Mouse (Mus musculus): Measurements from ENCODE around the gene Atp6v0a1. TPM values are rescaled to one million over a fixed set of nuclear protein-coding genes. Genes with fewer than 3 reads are reported as not detected.
"Not testable (repeated sequence)": the region's sequence is repeated elsewhere in the genome, so short reads cannot be mapped to it uniquely, and the experiment has no call there.

The Atp6v0a1 gene
- polyA plus RNA-seq, 1 experiment: 312 TPM

DNA sequence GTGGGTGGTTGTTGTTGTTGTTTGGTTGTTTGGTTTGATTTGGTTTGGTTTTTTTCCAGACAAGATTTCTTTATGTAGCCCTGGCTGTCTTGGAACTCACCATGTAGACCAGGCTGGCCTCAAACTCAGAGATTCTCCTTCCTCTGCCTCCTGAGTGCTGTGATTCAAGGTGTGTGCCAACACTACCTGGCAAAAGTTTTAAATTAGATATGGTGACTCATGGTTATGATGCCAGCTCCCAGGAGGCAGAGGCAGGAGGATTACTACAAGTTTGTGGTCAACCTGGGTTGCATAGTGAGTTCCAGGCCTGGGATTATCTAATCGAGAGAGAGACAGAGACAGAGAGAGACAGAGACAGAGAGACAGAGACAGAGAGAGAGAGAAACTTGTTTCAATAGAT is 28.8 kb upstream of the Atp6v0a1 start:
- no peak for DNase-seq (ENCODE audit: extremely low spot score in 1 of 2, low spot score in 1 of 2)

DNA sequence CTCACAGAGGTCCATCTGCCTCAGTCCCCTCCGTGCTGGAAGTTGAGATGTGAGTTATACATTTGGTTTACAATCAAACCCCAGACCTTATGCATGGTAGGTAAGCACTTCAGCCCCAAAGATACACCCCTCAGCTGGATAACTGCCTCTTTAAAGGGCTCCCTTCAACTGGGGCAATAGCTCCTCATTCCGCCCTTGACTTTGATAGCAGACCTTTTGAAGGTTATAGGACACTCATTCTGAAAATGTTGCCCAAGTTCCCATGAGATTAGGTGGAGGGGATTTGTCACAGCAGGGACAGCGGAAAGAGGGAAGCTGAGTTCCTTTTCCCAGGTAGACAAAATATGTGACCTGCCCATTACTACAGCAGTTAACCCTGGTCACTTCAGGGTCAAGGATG is 28.0 kb upstream of the Atp6v0a1 start:
- no peak for DNase-seq (ENCODE audit: extremely low spot score in 1 of 2, low spot score in 1 of 2)

DNA sequence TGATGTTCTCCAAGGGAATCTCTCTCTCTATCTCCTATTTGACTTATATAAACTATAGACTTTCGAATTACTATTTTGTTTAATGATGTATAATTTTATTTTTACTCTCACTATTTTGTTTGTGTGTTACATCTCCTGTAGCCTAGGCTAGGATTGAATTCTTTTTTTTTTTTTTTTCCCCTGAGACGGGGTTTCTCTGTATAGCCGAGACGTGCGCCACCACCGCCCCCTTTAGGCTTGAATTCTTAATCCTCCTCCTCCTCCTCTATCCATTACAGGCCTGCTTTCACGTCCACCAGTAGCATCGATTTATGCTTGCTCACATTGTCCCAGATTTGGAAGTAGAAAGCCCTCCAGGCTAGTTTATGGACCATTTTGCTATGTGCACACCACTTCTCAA is 27.2 kb upstream of the Atp6v0a1 start:
- DNase-seq (ENCODE audit: extremely low spot score in 1 of 2, low spot score in 1 of 2): no peak

DNA sequence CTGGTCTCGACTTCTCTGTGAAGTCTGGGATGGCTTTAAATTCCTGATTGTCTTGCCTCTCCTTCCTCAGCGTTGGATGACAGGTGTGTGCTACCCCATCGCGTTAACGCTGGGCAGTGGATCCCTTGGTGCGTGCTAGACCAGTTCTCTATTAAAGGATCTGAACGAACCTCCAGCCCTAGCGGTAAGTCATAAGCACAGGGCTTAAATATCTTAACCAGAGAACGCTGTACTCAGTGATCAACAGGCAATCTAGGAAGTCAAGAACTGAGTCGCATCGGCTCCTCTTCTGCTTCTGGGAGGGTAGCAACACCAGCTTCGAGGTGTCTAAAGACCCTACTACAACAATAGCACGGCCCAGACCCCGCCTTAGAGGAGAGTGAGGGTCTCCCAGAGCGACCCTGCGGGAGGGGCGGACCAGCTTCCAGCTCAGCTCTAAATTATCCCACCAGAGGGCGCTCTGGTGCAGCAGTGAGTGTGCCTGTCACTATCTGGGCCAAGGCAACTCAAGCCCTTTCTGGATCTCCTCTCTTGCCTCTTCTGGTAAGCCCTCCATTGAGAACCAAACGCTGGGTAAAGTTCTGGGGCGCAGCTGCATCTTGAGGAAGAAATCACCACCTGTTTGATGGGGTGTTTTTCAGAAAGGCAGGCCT is 26.0 kb upstream of the Atp6v0a1 start:
- peak in 1 of 2 experiments; percentile 88 for DNase-seq (ENCODE audit: extremely low spot score in 1 of 2, low spot score in 1 of 2)

DNA sequence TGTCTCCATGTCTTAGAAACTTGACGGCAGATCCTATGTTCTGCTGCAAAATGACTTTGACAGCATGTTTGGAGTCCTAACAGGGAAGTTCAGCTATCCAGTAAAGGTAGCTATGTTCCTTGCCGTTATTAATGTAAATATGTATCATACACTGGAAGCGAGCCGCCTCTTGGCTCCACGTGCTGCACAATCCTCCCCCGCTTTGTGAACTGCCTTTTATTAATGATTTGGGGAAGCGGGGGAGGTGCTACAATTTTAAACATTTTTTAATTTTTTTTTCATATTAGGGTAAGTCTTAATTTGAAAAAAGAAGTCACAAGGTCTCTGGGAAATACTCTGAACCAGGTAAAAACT is 25.5 kb upstream of the Atp6v0a1 start:
- no peak for DNase-seq (ENCODE audit: extremely low spot score in 1 of 2, low spot score in 1 of 2)

DNA sequence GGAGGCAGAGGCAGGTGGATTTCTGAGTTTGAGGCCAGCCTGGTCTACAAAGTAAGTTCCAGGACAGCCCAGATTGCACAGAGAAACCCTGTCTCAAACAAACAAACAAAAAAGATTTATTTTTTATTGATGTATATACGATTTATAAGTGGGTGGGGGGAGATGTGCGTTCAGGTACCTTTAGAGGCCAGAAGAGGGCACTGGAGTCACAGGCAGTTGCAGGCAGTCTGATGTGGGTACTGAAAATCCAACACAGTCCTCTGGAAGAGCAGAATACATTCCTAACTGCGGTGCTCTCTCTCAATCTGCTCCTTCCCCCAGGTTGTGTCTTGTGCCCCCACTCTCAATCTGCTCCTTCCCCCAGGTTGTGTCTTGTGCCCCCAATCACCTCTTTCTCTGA is 23.6 kb upstream of the Atp6v0a1 start:
- no peak for DNase-seq (ENCODE audit: extremely low spot score in 1 of 2, low spot score in 1 of 2)

DNA sequence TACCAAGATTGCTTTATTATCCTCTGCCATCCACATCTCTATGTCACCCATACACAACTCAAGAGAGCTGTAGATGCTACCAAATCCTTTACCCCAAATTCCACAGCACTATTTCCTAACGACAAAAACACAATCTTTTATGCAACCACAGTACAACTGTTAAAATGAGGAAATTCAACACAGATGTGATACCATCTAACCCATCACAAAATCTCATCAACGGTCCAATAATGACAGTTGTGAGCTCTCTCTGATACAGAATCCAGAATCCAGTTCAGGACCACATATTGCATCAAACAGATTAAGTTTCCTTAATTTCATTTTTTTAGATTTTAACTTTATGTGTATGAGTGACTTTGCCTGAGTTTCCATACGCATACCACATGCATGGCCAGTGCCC is 20.6 kb upstream of the Atp6v0a1 start:
- no peak for DNase-seq (ENCODE audit: extremely low spot score in 1 of 2, low spot score in 1 of 2)

DNA sequence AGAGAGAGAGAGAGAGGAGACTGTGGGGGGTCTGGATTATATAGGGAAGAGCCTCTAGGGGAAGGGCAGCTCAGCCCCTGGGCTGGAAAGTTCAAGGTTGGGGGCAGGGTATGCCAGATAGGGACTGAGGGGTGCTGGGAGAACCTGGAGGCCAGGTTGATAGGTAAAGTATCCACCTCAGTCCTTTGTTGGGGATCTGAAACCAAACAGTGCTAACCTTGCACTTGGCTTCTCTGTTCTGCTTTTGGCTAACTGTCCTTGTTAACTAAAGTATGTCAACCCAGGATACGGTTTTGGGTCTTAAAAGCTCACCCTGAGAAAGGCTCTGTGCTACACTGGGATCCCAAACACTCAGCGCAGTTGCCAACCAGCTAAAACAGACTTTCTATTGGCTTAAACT is 19.6 kb upstream of the Atp6v0a1 start:
- DNase-seq (ENCODE audit: extremely low spot score in 1 of 2, low spot score in 1 of 2): no peak

DNA sequence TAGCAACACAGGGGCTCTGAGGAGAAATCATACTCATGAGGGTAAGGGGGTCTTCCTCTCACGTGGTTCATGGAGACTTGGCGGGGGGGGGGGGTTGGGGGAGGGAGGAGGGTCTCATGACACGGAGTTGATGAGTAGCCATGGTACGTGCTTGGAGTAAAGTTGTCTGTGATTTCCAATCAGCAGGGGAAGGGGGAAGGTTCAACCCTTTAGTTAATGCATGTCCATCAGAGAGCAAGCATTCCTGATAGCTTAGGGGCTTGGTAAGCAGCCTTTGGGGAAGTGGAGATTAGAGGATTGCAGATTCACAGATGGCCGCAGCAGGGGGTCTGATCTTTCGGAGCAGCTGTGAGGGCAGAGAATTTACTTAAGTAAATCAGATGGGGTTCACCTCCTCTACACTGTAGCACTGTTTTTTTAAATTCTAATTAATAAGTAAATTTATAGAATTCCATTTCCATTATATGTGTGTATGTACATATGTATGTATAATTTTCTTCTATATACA is 18.2 kb upstream of the Atp6v0a1 start:
- no peak for DNase-seq (ENCODE audit: extremely low spot score in 1 of 2, low spot score in 1 of 2)

DNA sequence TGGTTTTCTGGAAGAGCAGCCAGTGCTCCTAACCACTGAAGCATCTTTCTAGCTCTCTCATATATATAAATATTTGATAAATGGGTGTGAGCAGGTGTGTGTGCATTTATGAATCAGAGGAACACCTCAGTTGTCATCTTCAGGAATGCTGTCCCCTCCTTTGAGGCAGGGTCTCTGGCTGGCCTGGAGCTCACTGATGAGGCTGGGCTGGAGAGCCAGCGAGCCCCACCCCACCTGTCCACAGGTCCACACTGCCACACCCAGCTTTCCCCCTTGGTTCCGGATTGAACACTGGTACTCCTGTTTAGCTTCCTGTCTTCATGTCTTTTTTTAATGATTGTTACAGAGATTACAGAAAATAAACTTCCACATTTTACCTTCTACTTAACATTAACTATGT is 15.8 kb upstream of the Atp6v0a1 start:
- DNase-seq (ENCODE audit: extremely low spot score in 1 of 2, low spot score in 1 of 2): no peak

DNA sequence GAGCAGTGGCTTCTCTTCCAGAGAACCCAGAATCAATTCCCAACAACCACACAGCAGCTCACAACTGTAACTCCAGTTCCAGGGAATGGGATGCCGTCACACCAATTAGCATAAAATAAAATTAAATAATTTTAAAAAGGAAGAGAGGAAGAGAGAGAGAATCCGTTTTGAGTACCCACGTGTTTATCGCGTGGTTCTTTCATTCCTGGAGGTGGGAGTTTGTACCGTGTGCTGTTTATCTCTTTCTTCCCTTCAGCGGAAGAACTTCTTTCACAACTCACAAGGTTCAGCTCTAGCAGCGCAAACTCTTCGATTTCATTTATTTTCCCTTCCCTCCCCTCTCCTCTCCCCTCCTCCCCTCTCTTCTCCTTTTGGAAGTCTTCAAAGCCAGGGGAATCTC is 15.0 kb upstream of the Atp6v0a1 start:
- DNase-seq (ENCODE audit: extremely low spot score in 1 of 2, low spot score in 1 of 2): no peak

DNA sequence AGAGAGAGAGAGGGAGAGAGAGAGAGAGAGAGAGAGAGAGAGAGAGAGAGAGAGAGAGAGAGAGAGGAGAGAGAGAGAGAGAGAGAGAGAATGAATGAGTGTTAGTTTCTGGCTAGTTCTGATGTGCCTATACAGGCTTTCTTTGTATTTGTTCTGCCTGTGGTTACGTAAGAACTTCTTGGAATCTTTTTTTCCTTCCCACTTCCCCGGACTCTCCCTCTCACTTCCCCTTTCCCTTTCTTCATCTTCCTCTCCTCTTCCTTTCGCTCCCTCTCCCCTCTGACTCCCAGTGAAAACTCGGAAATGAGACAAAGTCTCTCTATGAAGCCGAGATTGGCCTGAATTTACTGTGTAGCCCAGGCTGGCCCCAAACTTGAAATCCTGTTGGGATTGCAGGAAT is 14.6 kb upstream of the Atp6v0a1 start:
- DNase-seq (ENCODE audit: extremely low spot score in 1 of 2, low spot score in 1 of 2): no peak

DNA sequence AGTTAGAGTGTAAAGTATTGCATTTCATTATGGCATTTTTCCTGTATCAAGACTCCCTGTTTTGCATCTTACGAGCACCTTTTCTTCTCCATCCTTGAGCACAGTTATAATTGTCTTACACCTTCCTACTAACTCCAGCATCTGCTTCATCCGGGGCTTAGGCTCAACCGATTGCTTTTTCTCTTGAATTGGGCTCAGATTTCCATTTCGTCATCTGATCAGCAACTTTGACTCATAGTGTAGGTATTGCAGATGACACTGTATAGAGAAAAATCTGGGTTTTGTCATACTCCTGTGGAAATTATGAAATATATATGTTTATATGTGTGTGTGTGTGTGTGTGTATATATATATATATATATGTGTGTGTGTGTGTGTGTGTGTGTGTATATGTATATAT is 12.8 kb upstream of the Atp6v0a1 start:
- no peak for DNase-seq (ENCODE audit: extremely low spot score in 1 of 2, low spot score in 1 of 2)

DNA sequence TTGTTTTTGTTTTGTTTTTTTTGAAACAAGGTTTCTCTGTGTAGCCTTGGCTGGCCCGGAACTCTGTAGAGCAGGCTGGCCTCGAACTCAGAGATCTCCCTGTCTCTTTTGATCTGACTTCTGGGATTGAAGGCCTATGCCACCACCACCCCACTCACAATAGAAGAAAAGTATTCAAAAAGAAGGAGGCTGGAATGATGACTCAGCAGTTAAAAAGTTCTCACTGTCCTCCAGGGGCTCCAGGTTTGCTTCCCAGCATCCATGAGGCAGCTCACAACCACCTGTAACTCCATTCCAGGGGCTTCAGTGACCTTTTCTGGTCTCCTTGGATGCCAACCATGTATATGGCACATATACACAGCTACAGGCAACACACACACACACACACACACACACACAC is 10.4 kb upstream of the Atp6v0a1 start:
- no peak for DNase-seq (ENCODE audit: extremely low spot score in 1 of 2, low spot score in 1 of 2)

DNA sequence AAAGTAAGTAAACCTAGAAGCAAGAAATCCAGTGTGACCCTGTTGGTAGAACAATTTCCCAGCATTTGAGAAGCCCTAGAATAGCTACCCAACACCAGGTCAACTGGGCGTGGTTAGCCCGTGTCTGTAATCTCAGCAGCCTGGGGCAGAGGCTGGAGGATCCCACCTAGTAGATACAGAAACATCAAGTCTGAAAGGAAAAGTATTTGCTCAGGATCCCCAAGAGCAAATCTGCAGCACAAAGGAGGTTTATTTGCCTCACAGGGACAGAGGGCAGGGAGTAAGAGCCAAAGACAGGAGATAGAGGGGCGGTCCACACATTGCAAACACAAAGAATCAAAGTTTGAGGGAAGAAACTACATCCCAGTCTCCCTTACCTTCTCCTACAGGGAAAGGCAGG is 10.0 kb upstream of the Atp6v0a1 start:
- no peak for DNase-seq (ENCODE audit: extremely low spot score in 1 of 2, low spot score in 1 of 2)

DNA sequence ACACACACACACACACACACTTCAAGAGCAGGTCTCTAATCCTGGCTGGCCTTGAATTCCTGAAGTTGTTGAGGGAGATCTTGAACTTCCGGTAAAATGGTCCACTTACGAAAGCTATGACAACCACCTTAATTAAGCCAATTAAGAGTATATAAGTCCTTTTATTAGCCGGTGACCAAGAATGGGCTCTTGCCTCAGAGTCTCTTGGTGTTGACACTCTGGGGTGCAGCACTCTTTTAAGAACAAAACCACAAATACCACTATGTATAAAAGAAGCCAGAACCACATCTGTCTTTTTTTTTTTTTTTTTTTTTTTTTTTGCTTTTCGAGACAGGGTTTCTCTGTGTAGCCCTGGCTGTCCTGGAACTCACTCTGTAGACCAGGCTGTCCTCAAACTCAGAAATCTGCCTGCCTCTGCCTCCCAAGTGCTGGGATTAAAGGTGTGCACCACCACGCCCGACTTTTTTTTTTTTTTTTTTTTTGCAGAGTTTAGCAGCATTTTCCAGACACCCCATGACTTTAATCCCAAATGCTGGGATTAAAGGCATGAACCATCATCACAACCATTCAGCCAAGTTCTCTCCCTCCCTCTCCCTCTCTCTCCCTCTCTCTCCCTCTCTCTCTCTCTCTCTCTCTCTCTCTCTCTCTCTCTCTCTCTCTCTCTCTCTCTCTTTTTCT is 7.2 kb upstream of the Atp6v0a1 start:
- not testable (repeated sequence) for DNase-seq (ENCODE audit: extremely low spot score in 1 of 2, low spot score in 1 of 2)

DNA sequence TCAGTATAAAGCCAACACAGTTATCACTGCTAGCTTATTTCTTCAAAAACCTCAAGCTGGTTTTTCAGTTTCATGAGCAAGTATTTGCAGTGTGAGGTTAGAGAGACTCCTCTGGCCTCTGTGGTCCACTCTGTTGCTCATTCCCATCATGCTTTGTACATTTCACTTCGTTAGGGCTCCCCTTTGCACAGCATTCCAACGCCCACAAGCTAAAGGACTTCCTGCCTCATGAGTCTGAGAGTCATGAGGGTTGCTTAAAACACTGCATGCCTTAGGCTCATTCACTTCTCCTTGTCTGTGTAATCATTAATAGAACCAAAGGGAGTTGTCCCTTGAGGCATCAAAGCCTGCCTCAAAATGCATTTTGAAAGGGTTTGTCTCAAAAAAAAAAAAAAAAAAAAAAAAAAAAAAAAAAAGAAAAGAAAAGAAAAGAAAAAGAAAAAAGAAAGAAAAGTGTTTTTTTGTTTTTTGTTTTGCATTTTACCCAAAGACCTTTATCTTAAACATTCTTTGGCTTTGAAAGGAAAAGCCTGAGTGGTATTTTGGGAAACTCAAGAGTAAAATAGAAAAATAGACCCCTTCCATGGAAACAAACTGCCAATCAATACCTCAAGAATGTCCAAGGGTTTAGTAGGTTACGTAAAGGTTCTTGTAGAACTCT is 6.1 kb upstream of the Atp6v0a1 start:
- DNase-seq (ENCODE audit: extremely low spot score in 1 of 2, low spot score in 1 of 2): no peak

DNA sequence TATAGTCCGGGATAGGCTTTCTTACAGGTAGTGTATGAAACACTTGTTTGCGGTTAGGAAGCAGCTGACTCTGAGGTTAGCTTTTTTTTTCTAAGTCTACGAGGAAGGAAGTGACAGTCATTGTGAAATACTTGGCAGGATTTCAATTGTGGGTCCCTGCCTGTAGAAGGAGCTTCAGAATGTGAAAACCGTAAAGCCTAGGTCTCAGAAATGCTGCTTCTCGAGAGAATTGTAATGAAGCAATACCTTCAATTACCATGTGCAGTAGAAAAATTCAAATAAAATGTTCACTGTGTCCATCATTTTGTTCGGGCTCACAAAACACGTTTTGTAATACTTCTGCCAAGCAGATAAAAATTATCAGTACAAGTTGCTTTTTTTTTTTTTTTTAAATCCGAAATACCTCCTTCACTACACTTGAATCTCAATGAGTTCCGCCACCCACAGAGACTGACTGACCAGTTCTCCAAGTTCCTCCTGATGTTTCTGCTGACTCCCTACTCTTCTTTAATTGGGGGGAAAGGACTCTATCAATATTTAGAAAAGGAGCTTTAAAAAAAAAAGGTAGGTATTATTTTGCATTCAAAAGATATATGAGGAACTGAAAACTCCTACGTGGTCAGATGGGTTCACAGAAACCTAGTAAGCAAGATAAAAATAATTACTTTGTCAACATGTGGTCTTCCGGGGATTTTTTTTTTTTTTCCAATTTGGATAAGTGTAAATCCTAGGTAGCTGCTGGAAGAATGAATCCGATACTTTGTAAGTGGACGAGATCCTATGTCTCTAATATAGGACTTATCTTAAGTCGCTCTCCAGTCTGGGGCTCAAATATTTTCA is 826 bp upstream of the Atp6v0a1 start:
- peak in 1 of 2 experiments; percentile 35 for DNase-seq (ENCODE audit: extremely low spot score in 1 of 2, low spot score in 1 of 2)

DNA sequence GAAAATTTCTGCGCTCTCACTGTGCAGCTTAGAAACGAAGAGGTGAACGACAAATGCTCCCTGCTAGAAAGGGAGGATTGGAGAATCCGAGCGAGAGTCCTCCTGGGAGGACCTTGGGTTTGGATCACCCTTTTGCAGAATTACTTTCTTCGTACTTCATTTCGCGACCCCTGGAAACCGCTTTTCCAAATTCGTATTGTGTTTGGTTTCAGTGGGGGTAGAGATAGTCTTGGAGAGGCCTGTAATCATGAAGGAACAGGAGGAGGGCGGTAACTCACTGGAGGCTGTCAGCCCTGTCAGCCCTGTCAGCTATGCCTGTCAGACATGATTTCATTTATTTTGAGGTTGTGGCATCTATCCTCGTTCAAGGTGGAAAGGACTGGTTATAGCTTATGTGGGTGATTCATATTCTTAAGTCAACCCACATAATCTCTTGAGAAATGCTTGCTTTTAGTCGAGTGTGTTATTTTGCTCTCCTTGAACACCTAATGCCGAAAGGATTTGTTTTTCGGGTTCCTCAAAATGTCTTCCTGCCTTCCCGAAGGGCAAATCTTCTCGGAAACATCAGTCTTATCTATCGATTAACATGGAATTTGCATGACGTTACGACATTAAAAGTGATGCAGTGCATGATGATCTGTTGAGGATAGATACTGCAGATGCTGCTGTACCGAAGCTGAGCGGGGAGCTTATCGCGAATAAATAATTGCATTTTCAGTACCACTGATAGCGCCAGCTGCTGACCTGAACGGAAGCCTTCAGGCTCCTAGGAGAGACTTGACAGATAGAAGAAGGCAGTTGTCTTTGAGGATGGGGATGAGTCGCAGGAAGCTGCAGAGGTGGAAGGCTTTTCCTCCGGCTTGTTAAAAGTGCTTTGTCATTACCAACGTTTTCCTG is 884 bp downstream of the Atp6v0a1 start:
- DNase-seq (ENCODE audit: extremely low spot score in 1 of 2, low spot score in 1 of 2): peak in 1 of 2 experiments; percentile 53

DNA sequence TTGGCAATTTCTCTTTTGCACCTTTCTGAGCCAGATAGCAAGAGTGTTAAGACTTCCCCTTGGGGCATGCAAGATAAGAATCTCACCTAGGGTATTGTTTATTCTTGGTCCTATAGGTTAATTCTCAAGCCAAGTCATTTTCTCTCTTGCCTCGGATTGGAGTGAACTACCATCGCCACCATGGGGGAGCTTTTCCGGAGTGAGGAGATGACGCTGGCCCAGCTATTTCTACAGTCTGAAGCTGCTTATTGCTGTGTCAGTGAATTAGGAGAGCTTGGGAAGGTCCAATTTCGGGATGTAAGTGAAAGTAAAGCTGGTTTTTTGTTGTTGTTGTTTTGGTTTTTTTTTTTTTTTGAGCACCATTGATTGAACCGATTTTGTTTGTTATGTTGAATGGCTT is 2.4 kb downstream of the Atp6v0a1 start:
- no peak for DNase-seq (ENCODE audit: extremely low spot score in 1 of 2, low spot score in 1 of 2)

Data from frontal cortex, adult 2 months (tissue).